Mouse (Mus musculus) erythroblast, adult 5-6 weeks (primary cell): ENCODE data around the gene Pknox1. TPM values are rescaled to one million over a fixed set of nuclear protein-coding genes. Genes with fewer than 3 reads are reported as not detected.
"Not testable (repeated sequence)": the region's sequence is repeated elsewhere in the genome, so short reads cannot be mapped to it uniquely, and the experiment has no call there.

Experiments used
- ATAC-seq: replicated peaks from 2 replicates; pipeline ENCODE4 v1.8.0; 2016; ENCODE audit warnings: moderate number of reproducible peaks, mild to moderate bottlenecking, moderate TSS enrichment, inconsistent platforms; ENCODE audit not compliant: poor library complexity, low FRiP score, severe bottlenecking
- total RNA-seq, 2 experiments: library from RNA; stranded (forward) in 1 of 2; stranded (reverse) in 1 of 2; fragments of 150-400 nt in 1 of 2; fragments of 200-764, 138-1000 nt in 1 of 2; gene quantifications; 2 replicates each; pipeline versions ENCODE4 v1.2.3 to v1.2.4; 2015 to 2017; ENCODE audit warnings: low replicate concordance in 2 of 2

Pknox1 gene
- total RNA-seq, 2 experiments from 2014 or later, result 6.9 to 8.5 TPM

- no peak for ATAC-seq
Observed at GRCm38 (mm10) chr17:31588115-31588514, 23.6 kb downstream of the Pknox1 start.

- no peak for ATAC-seq
Observed at GRCm38 (mm10) chr17:31588726-31589125, 24.2 kb downstream of the Pknox1 start.

GRCm38 (mm10) chr17:31590846-31591245, 26.3 kb downstream of the Pknox1 start:
- ATAC-seq, result no peak

- ATAC-seq, result no peak
Observed at GRCm38 (mm10) chr17:31594590-31594989, 30.1 kb downstream of the Pknox1 start.

GRCm38 (mm10) chr17:31595077-31595476, 30.5 kb downstream of the Pknox1 start:
- ATAC-seq, result no peak

- ATAC-seq, result no peak
Observed at GRCm38 (mm10) chr17:31597957-31598356, 33.4 kb downstream of the Pknox1 start.

- no peak for ATAC-seq
Observed at GRCm38 (mm10) chr17:31598593-31598992, 34.1 kb downstream of the Pknox1 start.

- ATAC-seq, result no peak
Observed at GRCm38 (mm10) chr17:31606424-31606823, 41.9 kb downstream of the Pknox1 start.

GRCm38 (mm10) chr17:31607256-31607951, 42.9 kb downstream of the Pknox1 start:
- no peak for ATAC-seq

- ATAC-seq, result not testable (repeated sequence)
Observed at GRCm38 (mm10) chr17:31609173-31609572, 44.6 kb downstream of the Pknox1 start.

GRCm38 (mm10) chr17:31609895-31610294, 45.4 kb downstream of the Pknox1 start:
- ATAC-seq, result no peak

- ATAC-seq, result no peak
Observed at GRCm38 (mm10) chr17:31613086-31613755, 48.7 kb downstream of the Pknox1 start.

GRCm38 (mm10) chr17:31623101-31623500, 58.6 kb downstream of the Pknox1 start:
- no peak for ATAC-seq

- no peak for ATAC-seq
Observed at GRCm38 (mm10) chr17:31627961-31628360, 63.4 kb downstream of the Pknox1 start.

- ATAC-seq, result no peak
Observed at GRCm38 (mm10) chr17:31631081-31631800, 66.7 kb downstream of the Pknox1 start.

- no peak for ATAC-seq
Observed at GRCm38 (mm10) chr17:31633007-31633406, 68.5 kb downstream of the Pknox1 start.

- no peak for ATAC-seq
Observed at GRCm38 (mm10) chr17:31634896-31635295, 70.4 kb downstream of the Pknox1 start.

- ATAC-seq, result no peak
Observed at GRCm38 (mm10) chr17:31635781-31636180, 71.2 kb downstream of the Pknox1 start.

- ATAC-seq, result no peak; the same call in 1 of the 2 replicates
Observed at GRCm38 (mm10) chr17:31636277-31636941, 71.9 kb downstream of the Pknox1 start.
